Mouse (Mus musculus): ENCODE measurements around the gene D430041D05Rik.

DNA sequence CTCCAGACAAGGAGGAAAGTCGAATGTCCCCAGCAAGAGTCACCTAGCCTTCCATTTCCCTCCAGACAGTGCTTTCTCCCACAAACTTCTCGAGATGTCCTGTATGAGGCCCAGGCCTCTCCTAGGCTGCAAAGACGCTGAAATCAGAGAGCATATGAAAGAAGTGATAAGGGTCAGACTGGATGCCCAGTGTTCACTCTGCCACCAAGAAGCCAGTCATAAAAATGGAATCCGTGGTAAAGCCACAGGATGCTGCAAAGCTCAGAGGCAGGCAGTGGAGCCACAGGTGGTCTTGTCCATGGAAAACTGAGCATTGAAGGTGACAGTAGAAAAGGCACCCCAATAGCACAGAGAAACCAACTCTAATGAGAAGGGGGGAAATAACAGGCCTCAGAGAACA lies 2.9 kb downstream of the D430041D05Rik start:
- TF ChIP-seq CTCF (IDR thresholded peaks at IDR 0.05; ENCODE audit: borderline replicate concordance, extremely low read depth, insufficient read depth, insufficient read length) (no peak), POLR2A (IDR thresholded peaks at IDR 0.05; ENCODE audit: borderline replicate concordance, extremely low read depth, insufficient read depth, insufficient read length, poor library complexity, severe bottlenecking) (no peak)
